Mouse (Mus musculus) embryonic facial prominence, embryonic 10.5 days (tissue): ENCODE data around the gene Gm42791. TPM values are rescaled to one million over a fixed set of nuclear protein-coding genes. Genes with fewer than 3 reads are reported as not detected.

Source experiments
- DNase-seq: peaks from one replicate; pipeline ENCODE4 v3.0.0-alpha.2; 2017; ENCODE audit warnings: low spot score
- H3K27ac ChIP-seq: fragments of 300-500 bp; sonication (generic); replicated peaks from 2 replicates; pipeline ENCODE4 v1.5.1; 2016; ENCODE audit warnings: mild to moderate bottlenecking
- H3K27me3 ChIP-seq: fragments of 300-500 bp; sonication (generic); replicated peaks from 2 replicates; pipeline ENCODE4 v1.6.1; 2016; ENCODE audit warnings: low read depth, mild to moderate bottlenecking; ENCODE audit not compliant: poor library complexity, severe bottlenecking
- H3K36me3 ChIP-seq: fragments of 300-500 bp; sonication (generic); replicated peaks from 2 replicates; pipeline ENCODE4 v1.6.1; 2016; ENCODE audit warnings: mild to moderate bottlenecking, moderate library complexity
- H3K4me1 ChIP-seq: fragments of 300-500 bp; sonication (generic); 2 replicates; pipeline ENCODE4 v1.6.1; 2016
- H3K4me3 ChIP-seq: fragments of 300-500 bp; sonication (generic); 2 replicates; pipeline ENCODE4 v1.5.1; 2016; ENCODE audit warnings: mild to moderate bottlenecking, moderate library complexity
- H3K9me3 ChIP-seq: fragments of 300-500 bp; sonication (generic); 2 replicates; pipeline ENCODE4 v1.6.1; 2016; ENCODE audit warnings: mild to moderate bottlenecking
- WGBS: fragments of 180-500 bp; shearing (Covaris S2); methylation state at CpG from one replicate; pipeline ENCODE4 v1.1.7; 2016; 5-methylcytosine and 5-hydroxymethylcytosine counted together
- polyA plus RNA-seq: library from polyadenylated mRNA; unstranded; fragments of >200 nt; fragmentation: Nextera tagmentation; extraction: Ambion mirVana; gene quantifications from 2 replicates; pipeline ENCODE4 v1.2.1, GENCODE M21; 2016

Gene Gm42791
- polyA plus RNA-seq, 1 experiment from 2014 or later, result 0.49 TPM

- Histone ChIP-seq H3K27me3 (no peaks in the 10 kb centered on the region), H3K27ac (peak overlapping the region; percentile 24; the same call in 1 of the 2 replicates), H3K4me3 (no peak overlapping the region), H3K9me3 (no peaks in the 10 kb centered on the region), H3K36me3 (no peaks in the 10 kb centered on the region), H3K4me1 (peaks cover 50% of the 10 kb centered on the region)
- no peak for DNase-seq
- WGBS, result 61% methylated on average over 9 of the region's 9 CpGs
Measured at GRCm38 (mm10) chr5:148969648-148970047, 25.3 kb downstream of the Gm42791 start.

- Histone ChIP-seq H3K4me1 (peaks cover 50% of the 10 kb centered on the region), H3K9me3 (no peaks in the 10 kb centered on the region), H3K27me3 (no peaks in the 10 kb centered on the region), H3K36me3 (no peaks in the 10 kb centered on the region), H3K27ac (no peak overlapping the region), H3K4me3 (no peak overlapping the region)
- 82% methylated on average over 7 of the region's 7 CpGs for WGBS
- DNase-seq, result no peak
Measured at GRCm38 (mm10) chr5:148968958-148969576, 25.9 kb downstream of the Gm42791 start.

- Histone ChIP-seq H3K27me3 (no peaks in the 10 kb centered on the region), H3K4me3 (no peak overlapping the region), H3K9me3 (no peaks in the 10 kb centered on the region), H3K4me1 (peaks cover 46% of the 10 kb centered on the region), H3K36me3 (no peaks in the 10 kb centered on the region), H3K27ac (no peak overlapping the region)
- no peak for DNase-seq
- 77% methylated on average over 5 of the region's 5 CpGs for WGBS
Measured at GRCm38 (mm10) chr5:148968179-148968578, 26.8 kb downstream of the Gm42791 start.

GRCm38 (mm10) chr5:148966395-148966794 is 28.6 kb downstream of the Gm42791 start:
- no peaks in the 10 kb centered on the region for H3K36me3 ChIP-seq
- no peak overlapping the region for H3K4me3 ChIP-seq
- H3K4me1 ChIP-seq, result peaks cover 40% of the 10 kb centered on the region
- DNase-seq, result no peak
- H3K9me3 ChIP-seq, result no peaks in the 10 kb centered on the region
- 60% methylated on average over 6 of the region's 6 CpGs for WGBS
- peak overlapping the region; percentile 72 for H3K27ac ChIP-seq
- no peaks in the 10 kb centered on the region for H3K27me3 ChIP-seq

- DNase-seq, result no peak
- H3K4me1 ChIP-seq, result peaks cover 40% of the 10 kb centered on the region
- no peak overlapping the region for H3K4me3 ChIP-seq
- H3K27ac ChIP-seq, result peak overlapping the region; percentile 72; the same call in 1 of the 2 replicates
- H3K27me3 ChIP-seq, result no peaks in the 10 kb centered on the region
- H3K36me3 ChIP-seq, result no peaks in the 10 kb centered on the region
- no peaks in the 10 kb centered on the region for H3K9me3 ChIP-seq
- WGBS, result 40% methylated on average over 13 of the region's 13 CpGs
Measured at GRCm38 (mm10) chr5:148965691-148966333, 29.1 kb downstream of the Gm42791 start.

- no peaks in the 10 kb centered on the region for H3K9me3 ChIP-seq
- H3K4me1 ChIP-seq, result peaks cover 44% of the 10 kb centered on the region
- no peaks in the 10 kb centered on the region for H3K36me3 ChIP-seq
- H3K27ac ChIP-seq, result peak overlapping the region; percentile 30; the same call in 1 of the 2 replicates
- 0 out of 2 replicates have a peak, but pooled peaks cover 4% of the 10 kb centered on the region for H3K27me3 ChIP-seq
- 68% methylated on average over 15 of the region's 15 CpGs for WGBS
- H3K4me3 ChIP-seq, result no peak overlapping the region
- DNase-seq, result no peak
Measured at GRCm38 (mm10) chr5:148965089-148965591, 29.8 kb downstream of the Gm42791 start.

- H3K9me3 ChIP-seq, result no peaks in the 10 kb centered on the region
- 91% methylated on average over 1 of the region's 1 CpGs for WGBS
- no peak overlapping the region for H3K4me3 ChIP-seq
- 0 out of 2 replicates have a peak, but pooled peaks cover 9% of the 10 kb centered on the region for H3K27me3 ChIP-seq
- no peak for DNase-seq
- no peaks in the 10 kb centered on the region for H3K36me3 ChIP-seq
- H3K4me1 ChIP-seq, result peaks cover 45% of the 10 kb centered on the region
- H3K27ac ChIP-seq, result no peak overlapping the region
Measured at GRCm38 (mm10) chr5:148964251-148964650, 30.7 kb downstream of the Gm42791 start.

GRCm38 (mm10) chr5:148960211-148960610 is 34.7 kb downstream of the Gm42791 start:
- H3K4me3 ChIP-seq, result peak overlapping the region; percentile 63
- no peaks in the 10 kb centered on the region for H3K9me3 ChIP-seq
- H3K36me3 ChIP-seq, result no peaks in the 10 kb centered on the region
- peaks cover 19% of the 10 kb centered on the region; the same call in 1 of the 2 replicates for H3K27me3 ChIP-seq
- WGBS, result 66% methylated on average over 10 of the region's 10 CpGs
- DNase-seq, result no peak
- H3K27ac ChIP-seq, result peak overlapping the region; percentile 80; the same call in 1 of the 2 replicates
- H3K4me1 ChIP-seq, result peaks cover 46% of the 10 kb centered on the region

- peak; percentile 68 for DNase-seq
- 2% methylated on average over 39 of the region's 39 CpGs for WGBS
- no peaks in the 10 kb centered on the region for H3K9me3 ChIP-seq
- peaks cover 19% of the 10 kb centered on the region; the same call in 1 of the 2 replicates for H3K27me3 ChIP-seq
- H3K27ac ChIP-seq, result peak overlapping the region; percentile 80
- no peaks in the 10 kb centered on the region for H3K36me3 ChIP-seq
- peak overlapping the region; percentile 63 for H3K4me3 ChIP-seq
- peaks cover 41% of the 10 kb centered on the region for H3K4me1 ChIP-seq
Measured at GRCm38 (mm10) chr5:148959068-148959990, 35.6 kb downstream of the Gm42791 start.

GRCm38 (mm10) chr5:148958355-148958754 is 36.6 kb downstream of the Gm42791 start:
- H3K4me1 ChIP-seq, result peaks cover 41% of the 10 kb centered on the region
- H3K27me3 ChIP-seq, result peaks cover 19% of the 10 kb centered on the region; the same call in 1 of the 2 replicates
- no peaks in the 10 kb centered on the region for H3K9me3 ChIP-seq
- no peak overlapping the region for H3K4me3 ChIP-seq
- no peak overlapping the region for H3K27ac ChIP-seq
- H3K36me3 ChIP-seq, result no peaks in the 10 kb centered on the region
- 36% methylated on average over 9 of the region's 9 CpGs for WGBS
- peak; percentile 36 for DNase-seq

- H3K9me3 ChIP-seq, result no peaks in the 10 kb centered on the region
- H3K4me1 ChIP-seq, result peaks cover 43% of the 10 kb centered on the region
- no peaks in the 10 kb centered on the region for H3K36me3 ChIP-seq
- H3K27ac ChIP-seq, result no peak overlapping the region
- no peak for DNase-seq
- no peak overlapping the region for H3K4me3 ChIP-seq
- peaks cover 19% of the 10 kb centered on the region; the same call in 1 of the 2 replicates for H3K27me3 ChIP-seq
- 52% methylated on average over 9 of the region's 9 CpGs for WGBS
Measured at GRCm38 (mm10) chr5:148956898-148957535, 37.9 kb downstream of the Gm42791 start.

- H3K4me3 ChIP-seq, result no peak overlapping the region
- 84% methylated on average over 9 of the region's 9 CpGs for WGBS
- H3K27me3 ChIP-seq, result peaks cover 19% of the 10 kb centered on the region; the same call in 1 of the 2 replicates
- peaks cover 43% of the 10 kb centered on the region for H3K4me1 ChIP-seq
- H3K9me3 ChIP-seq, result no peaks in the 10 kb centered on the region
- DNase-seq, result no peak
- H3K36me3 ChIP-seq, result no peaks in the 10 kb centered on the region
- no peak overlapping the region for H3K27ac ChIP-seq
Measured at GRCm38 (mm10) chr5:148956091-148956490, 38.9 kb downstream of the Gm42791 start.
